Mouse (Mus musculus): ENCODE measurements around the gene Frmd4a. TPM values are rescaled to one million over a fixed set of nuclear protein-coding genes. Genes with fewer than 3 reads are reported as not detected.
"Not testable (repeated sequence)": the region's sequence is repeated elsewhere in the genome, so short reads cannot be mapped to it uniquely, and the experiment has no call there.

Frmd4a gene
- polyA plus RNA-seq, 1 experiment from 2014 or later, result 51.5 TPM

DNA sequence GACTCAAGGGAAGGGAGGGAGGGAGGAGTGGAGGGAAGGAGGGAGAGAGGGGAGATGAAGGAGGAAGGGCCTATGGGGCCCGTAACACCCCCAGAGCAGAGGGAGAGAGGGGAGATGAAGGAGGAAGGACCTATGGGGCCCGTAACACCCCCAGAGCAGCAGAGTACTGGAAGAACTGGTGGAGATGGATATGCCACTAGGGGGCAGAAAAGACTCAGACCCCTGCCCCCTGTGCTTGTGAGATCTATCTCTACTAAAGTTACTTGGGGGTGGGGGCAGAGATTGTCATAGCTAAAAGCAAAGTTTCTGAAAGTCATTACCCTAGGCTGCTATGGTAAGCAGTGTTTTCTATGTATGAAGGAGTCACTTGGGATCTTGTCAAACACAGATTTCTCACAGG, 299.1 kb downstream of the Frmd4a start:
- no peaks in the 10 kb centered on the region for H3K9me3 ChIP-seq (replicated peaks)
- H3K27ac ChIP-seq (replicated peaks), result no peak overlapping the region
- H3K9ac ChIP-seq (replicated peaks), result no peak overlapping the region
- H3K36me3 ChIP-seq, result no peaks in the 10 kb centered on the region
- no peaks in the 10 kb centered on the region; the same call in 1 of the 2 replicates for H3K4me1 ChIP-seq
- no peak overlapping the region for H3K4me2 ChIP-seq
- ATAC-seq (ENCODE audit: low FRiP score), result no peak
- H3K27me3 ChIP-seq (replicated peaks), result no peaks in the 10 kb centered on the region
- no peak overlapping the region for H3K4me3 ChIP-seq (replicated peaks)
- WGBS, result 79% methylated on average over 2 of the region's 2 CpGs

DNA sequence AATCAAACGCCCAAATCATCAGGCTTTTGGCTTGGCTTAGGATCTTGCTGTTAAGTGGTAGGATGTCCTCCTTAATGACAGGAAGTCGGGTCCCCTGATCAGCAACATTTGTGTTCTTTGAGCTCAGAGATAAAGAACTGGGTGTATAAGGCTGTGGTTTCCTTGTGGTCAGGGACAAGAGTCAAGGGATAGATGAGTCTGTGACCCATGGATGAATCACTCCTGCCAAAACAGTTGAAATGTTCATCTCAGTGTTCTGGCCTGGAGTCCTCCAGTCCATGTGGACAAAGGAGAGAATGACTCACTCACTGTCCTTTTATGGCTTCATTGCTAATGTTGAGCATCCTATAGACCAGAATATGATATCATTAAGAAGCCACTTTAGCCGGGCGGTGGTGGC, 300.6 kb downstream of the Frmd4a start:
- ATAC-seq (ENCODE audit: low FRiP score), result no peak
- no peak overlapping the region for H3K27ac ChIP-seq (replicated peaks)
- H3K4me1 ChIP-seq, result no peaks in the 10 kb centered on the region; the same call in 1 of the 2 replicates
- WGBS, result 83% methylated on average over 4 of the region's 4 CpGs
- H3K4me2 ChIP-seq, result no peak overlapping the region
- no peaks in the 10 kb centered on the region for H3K9me3 ChIP-seq (replicated peaks)
- no peaks in the 10 kb centered on the region for H3K27me3 ChIP-seq (replicated peaks)
- no peaks in the 10 kb centered on the region for H3K36me3 ChIP-seq
- no peak overlapping the region for H3K9ac ChIP-seq (replicated peaks)
- H3K4me3 ChIP-seq (replicated peaks), result no peak overlapping the region

DNA sequence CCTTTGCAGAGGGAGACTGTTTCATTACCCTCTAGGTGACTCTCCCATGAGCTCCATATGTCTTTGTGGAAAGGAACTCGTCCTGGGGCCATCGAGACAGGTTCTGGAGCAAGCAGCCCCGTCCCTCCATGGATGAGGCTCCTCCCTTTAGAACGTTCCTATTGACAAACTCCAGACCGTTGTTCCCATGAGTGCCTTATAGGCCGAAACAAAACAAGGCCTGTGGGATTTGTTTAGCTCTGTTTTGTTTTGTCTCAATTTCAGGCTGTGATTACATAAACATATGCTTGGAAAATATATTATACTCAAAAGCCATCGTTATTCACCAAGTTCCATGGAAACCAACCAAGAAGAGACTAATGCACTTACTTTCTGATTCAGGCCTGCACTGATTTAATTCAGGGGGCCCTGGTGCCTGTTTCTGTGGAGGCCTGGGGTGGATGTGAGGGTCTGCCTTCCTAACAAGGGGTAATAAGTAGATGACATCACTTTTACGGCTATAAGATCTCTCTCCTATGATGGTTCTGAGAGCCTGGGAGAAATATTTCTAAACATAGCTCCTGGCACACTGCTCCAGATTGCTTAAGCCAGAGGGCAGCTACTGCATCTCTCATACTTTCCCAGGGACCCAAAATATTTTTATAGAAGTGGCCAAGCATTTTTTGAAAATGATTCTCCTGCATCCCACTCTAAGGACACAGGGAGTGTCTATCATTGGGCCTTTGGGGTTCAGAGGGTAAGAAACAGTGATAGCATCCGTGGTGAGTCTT, 308.9 kb downstream of the Frmd4a start:
- Histone ChIP-seq H3K4me2 (no peak overlapping the region), H3K9ac (replicated peaks) (no peak overlapping the region), H3K4me3 (replicated peaks) (no peak overlapping the region), H3K4me1 (peaks cover 14% of the 10 kb centered on the region), H3K9me3 (replicated peaks) (no peaks in the 10 kb centered on the region), H3K27me3 (replicated peaks) (no peaks in the 10 kb centered on the region), H3K36me3 (no peaks in the 10 kb centered on the region), H3K27ac (replicated peaks) (0 out of 2 replicates have a peak overlapping the region, but pooled peaks have one; percentile 9)
- no peak for ATAC-seq (ENCODE audit: low FRiP score)
- 45% methylated on average over 9 of the region's 9 CpGs for WGBS

DNA sequence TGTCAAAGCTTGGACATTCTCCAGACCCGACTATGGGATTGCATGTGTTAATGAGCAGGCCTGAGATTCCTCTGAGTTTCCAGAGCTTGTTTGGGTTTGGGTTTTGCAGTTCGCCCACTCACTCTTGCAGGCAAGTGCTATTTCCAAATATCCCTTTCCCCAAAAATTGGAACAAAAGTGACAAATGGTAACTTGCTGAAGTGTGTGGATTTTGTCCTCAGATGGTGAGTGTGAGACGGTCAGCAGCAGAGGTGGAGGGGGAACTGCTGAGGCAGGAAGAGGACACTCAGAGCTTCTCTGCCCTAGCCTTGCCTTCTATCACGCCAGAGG, 309.5 kb downstream of the Frmd4a start:
- 0 out of 2 replicates have a peak overlapping the region, but pooled peaks have one; percentile 9 for H3K27ac ChIP-seq (replicated peaks)
- H3K9me3 ChIP-seq (replicated peaks), result no peaks in the 10 kb centered on the region
- H3K4me3 ChIP-seq (replicated peaks), result no peak overlapping the region
- no peaks in the 10 kb centered on the region for H3K27me3 ChIP-seq (replicated peaks)
- no peak overlapping the region for H3K4me2 ChIP-seq
- ATAC-seq (ENCODE audit: low FRiP score), result no peak
- H3K36me3 ChIP-seq, result no peaks in the 10 kb centered on the region
- 83% methylated on average over 4 of the region's 4 CpGs for WGBS
- H3K9ac ChIP-seq (replicated peaks), result no peak overlapping the region
- H3K4me1 ChIP-seq, result peaks cover 14% of the 10 kb centered on the region

DNA sequence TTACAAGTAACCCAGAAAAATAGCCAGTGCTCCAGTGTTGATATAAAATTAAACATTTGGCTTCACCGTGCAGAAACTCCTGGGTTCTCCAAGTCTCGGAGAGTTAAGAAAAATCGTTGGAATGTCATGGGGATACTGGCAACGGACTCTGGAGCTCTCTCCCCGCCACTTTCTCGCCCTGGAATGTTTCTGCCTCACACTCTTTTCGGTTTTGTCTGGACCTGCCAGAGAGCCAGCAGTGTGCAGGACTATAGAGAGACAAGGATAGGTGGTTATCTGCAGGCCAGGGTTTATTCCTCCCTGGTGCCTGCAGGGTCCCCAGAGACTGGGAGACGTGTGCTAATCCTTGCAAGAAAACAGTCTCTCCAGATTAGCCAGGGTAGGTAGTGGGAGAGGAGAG, 314.9 kb downstream of the Frmd4a start:
- Histone ChIP-seq H3K9ac (replicated peaks) (no peak overlapping the region), H3K27me3 (replicated peaks) (no peaks in the 10 kb centered on the region), H3K27ac (replicated peaks) (no peak overlapping the region), H3K4me1 (peaks cover 14% of the 10 kb centered on the region), H3K36me3 (no peaks in the 10 kb centered on the region), H3K4me3 (replicated peaks) (no peak overlapping the region), H3K4me2 (no peak overlapping the region), H3K9me3 (replicated peaks) (no peaks in the 10 kb centered on the region)
- WGBS, result 75% methylated on average over 8 of the region's 8 CpGs
- ATAC-seq (ENCODE audit: low FRiP score), result no peak

DNA sequence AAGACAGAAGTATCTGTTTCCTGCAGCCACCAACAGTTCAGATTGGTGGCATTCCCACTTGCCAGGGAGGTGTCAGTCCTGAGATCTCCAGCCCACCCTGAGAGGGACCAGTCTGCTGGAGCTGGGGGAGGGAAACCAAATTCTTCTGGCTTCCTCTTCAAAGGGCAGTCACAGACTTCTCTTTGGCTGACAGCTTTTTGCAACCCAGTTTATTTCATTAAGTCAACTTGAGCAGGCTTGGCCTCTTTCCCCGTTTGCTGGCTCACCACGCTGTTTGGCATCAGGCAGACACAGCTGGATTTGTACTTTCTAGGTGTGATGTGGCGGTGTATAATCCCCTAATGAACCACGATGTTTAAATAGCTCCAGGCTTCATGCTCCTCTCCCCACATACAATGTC, 316.7 kb downstream of the Frmd4a start:
- no peak overlapping the region for H3K4me3 ChIP-seq (replicated peaks)
- no peaks in the 10 kb centered on the region for H3K27me3 ChIP-seq (replicated peaks)
- H3K4me2 ChIP-seq, result no peak overlapping the region
- no peak overlapping the region for H3K9ac ChIP-seq (replicated peaks)
- 20% methylated on average over 4 of the region's 4 CpGs for WGBS
- H3K4me1 ChIP-seq, result peaks cover 14% of the 10 kb centered on the region
- no peaks in the 10 kb centered on the region for H3K9me3 ChIP-seq (replicated peaks)
- no peak overlapping the region for H3K27ac ChIP-seq (replicated peaks)
- no peak for ATAC-seq (ENCODE audit: low FRiP score)
- no peaks in the 10 kb centered on the region for H3K36me3 ChIP-seq

DNA sequence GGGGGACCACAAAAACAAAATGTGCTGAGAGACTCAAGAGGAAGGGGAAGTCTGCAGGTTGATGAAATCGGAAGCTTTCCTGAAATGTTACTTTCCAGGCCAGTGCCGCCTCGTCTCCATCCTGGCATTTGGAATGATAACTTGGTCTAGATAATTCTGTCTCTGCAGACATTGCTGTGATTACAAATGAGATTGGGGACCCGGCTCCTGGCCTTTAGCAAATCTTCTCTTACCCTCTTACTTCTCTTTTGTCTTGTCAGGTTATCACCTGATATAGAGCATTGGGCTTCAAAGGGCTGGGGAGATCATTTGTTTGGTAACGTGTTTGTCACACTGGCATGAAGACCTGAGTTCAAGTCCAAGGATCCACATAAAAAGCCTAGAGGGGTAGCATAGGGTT, 317.4 kb downstream of the Frmd4a start:
- WGBS, result 91% methylated on average over 5 of the region's 5 CpGs
- no peak overlapping the region for H3K4me2 ChIP-seq
- no peaks in the 10 kb centered on the region for H3K27me3 ChIP-seq (replicated peaks)

DNA sequence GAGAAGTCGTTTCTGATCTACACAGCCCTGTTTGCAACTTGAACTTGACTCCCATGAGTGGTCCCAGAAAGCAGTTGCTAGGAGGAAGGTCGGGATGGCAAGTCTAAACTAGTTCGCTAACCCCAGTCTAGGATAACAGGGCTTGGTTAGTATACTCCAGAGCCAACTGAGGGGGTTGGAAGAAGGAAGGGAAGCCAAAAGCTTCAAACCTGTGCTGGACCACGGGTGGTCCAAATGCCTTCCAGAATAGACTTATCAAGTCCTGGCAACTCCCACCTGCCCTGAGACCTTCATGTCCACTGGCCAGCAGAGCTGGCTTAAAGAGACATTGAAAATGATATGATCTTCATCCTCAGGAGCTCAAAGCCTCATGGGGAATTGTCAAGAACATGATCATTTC, 318.4 kb downstream of the Frmd4a start:
- no peaks in the 10 kb centered on the region for H3K27me3 ChIP-seq (replicated peaks)
- H3K4me1 ChIP-seq, result peaks cover 14% of the 10 kb centered on the region
- H3K4me2 ChIP-seq, result no peak overlapping the region
- WGBS, result 75% methylated on average over 4 of the region's 4 CpGs
- ATAC-seq (ENCODE audit: low FRiP score), result no peak
- no peak overlapping the region for H3K9ac ChIP-seq (replicated peaks)
- no peak overlapping the region for H3K4me3 ChIP-seq (replicated peaks)
- no peak overlapping the region for H3K27ac ChIP-seq (replicated peaks)
- H3K9me3 ChIP-seq (replicated peaks), result no peaks in the 10 kb centered on the region
- H3K36me3 ChIP-seq, result no peaks in the 10 kb centered on the region

More for the DNA sequence above, 317.4 kb downstream of the Frmd4a start:
- ATAC-seq (ENCODE audit: low FRiP score), result no peak
- Histone ChIP-seq H3K27ac (replicated peaks) (no peak overlapping the region), H3K9ac (replicated peaks) (no peak overlapping the region), H3K4me1 (peaks cover 14% of the 10 kb centered on the region), H3K4me3 (replicated peaks) (no peak overlapping the region), H3K9me3 (replicated peaks) (no peaks in the 10 kb centered on the region), H3K36me3 (no peaks in the 10 kb centered on the region)

DNA sequence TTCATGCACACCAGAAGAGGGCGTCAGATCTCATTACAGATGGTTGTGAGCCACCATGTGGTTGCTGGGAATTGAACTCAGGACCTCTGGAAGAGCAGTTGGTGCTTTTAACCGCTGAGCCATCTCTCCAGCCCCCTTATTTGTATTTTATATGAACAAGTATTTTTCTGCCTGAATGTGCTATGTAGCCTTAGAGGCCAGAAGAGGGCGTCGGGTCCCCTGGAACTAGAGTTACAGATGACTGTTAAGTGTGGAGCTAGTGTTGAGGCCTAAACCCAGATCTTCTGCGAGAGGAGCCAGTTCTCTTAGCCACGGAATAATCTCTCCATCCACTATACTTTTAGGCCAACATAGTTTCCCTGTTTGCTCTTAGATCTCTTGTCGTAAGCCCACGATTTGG, 320.8 kb downstream of the Frmd4a start:
- not testable (repeated sequence) for H3K9me3 ChIP-seq (replicated peaks); H3K4me3 ChIP-seq (replicated peaks); H3K27ac ChIP-seq (replicated peaks); H3K4me2 ChIP-seq; H3K9ac ChIP-seq (replicated peaks); H3K36me3 ChIP-seq; H3K27me3 ChIP-seq (replicated peaks); ATAC-seq (ENCODE audit: low FRiP score)
- 65% methylated on average over 8 of the region's 8 CpGs for WGBS
- H3K4me1 ChIP-seq, result peaks cover 14% of the 10 kb centered on the region

DNA sequence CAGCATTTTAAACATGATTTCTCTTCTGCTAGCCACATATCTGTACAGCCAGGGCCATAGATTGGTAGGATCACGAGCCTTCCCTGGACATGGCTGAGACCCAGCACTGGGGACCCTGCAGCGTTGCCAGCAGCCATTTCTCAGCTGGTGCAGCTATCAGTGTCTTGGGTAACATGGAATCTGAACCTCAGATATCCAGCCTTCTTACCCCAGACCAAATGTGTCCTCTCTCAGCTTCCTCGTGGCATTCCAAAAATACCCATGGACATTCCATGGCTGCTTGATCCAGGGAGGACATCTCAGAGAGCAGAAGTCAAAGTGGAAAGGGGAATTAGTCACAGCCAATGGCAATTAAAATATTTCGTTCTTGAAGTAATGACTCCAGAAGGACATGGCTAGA, 321.6 kb downstream of the Frmd4a start:
- Histone ChIP-seq H3K27ac (replicated peaks) (no peak overlapping the region), H3K4me3 (replicated peaks) (no peak overlapping the region), H3K9me3 (replicated peaks) (no peaks in the 10 kb centered on the region), H3K4me1 (peaks cover 10% of the 10 kb centered on the region), H3K27me3 (replicated peaks) (no peaks in the 10 kb centered on the region), H3K4me2 (no peak overlapping the region), H3K36me3 (no peaks in the 10 kb centered on the region), H3K9ac (replicated peaks) (no peak overlapping the region)
- 63% methylated on average over 4 of the region's 4 CpGs for WGBS
- ATAC-seq (ENCODE audit: low FRiP score), result no peak

DNA sequence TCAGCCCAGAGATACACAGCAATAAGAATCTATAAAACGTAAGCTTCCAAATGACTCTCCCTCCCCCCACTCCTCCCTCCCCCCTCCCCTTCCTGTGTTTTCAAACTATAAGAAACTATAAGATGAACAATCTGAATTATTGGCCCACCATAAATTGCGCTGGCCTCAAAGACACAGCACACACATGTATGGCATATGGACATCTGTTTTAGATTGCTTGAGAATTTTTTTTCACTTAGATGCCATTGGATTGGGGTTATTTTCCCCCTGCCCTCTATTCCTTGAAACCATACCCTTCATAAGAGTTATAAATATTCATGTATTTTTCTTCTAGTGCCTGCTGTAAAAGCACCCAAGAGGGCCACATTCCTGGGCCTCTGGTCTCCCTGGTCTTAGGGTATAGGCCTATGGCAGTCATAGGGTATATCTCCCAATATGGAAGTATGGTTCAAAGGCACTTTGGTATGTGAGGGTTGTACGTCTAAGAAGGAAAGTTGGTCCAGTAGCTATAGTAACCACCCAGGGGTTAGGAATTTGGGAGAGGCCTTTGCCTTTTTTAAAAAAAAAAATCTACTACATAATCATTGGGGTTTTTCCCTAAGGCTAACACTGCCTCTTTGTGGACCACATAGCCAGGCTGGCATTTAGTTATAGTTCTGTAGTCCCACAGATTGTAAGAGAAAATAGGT, 322.2 kb downstream of the Frmd4a start:
- 58% methylated on average over 3 of the region's 3 CpGs for WGBS
- no peak for ATAC-seq (ENCODE audit: low FRiP score)
- Histone ChIP-seq H3K27ac (replicated peaks) (no peak overlapping the region), H3K4me3 (replicated peaks) (no peak overlapping the region), H3K9me3 (replicated peaks) (no peaks in the 10 kb centered on the region), H3K4me1 (peaks cover 5% of the 10 kb centered on the region; the same call in 1 of the 2 replicates), H3K9ac (replicated peaks) (no peak overlapping the region), H3K27me3 (replicated peaks) (no peaks in the 10 kb centered on the region), H3K4me2 (no peak overlapping the region), H3K36me3 (no peaks in the 10 kb centered on the region)

DNA sequence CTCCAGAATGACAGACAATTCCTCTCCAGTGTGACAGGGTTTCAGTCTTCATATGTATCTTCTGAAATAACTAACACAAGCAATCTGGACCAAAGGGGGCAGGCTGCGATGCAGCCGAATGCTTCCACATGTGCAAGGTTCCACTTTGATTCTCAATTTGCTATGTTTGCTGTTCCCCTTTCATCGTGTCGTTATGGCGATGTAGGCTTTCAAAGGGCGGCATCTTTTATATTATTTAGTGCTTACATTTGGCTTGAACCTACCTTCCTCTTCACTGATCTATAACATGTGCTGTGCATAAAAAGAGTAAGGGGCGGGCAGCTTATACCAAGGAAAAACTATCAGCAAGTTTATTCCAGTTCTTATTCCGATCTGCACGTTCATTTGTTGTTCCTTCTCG, 322.9 kb downstream of the Frmd4a start:
- Histone ChIP-seq H3K27me3 (replicated peaks) (no peaks in the 10 kb centered on the region), H3K4me2 (no peak overlapping the region), H3K4me1 (peaks cover 5% of the 10 kb centered on the region; the same call in 1 of the 2 replicates), H3K27ac (replicated peaks) (no peak overlapping the region), H3K36me3 (no peaks in the 10 kb centered on the region), H3K9me3 (replicated peaks) (no peaks in the 10 kb centered on the region), H3K4me3 (replicated peaks) (no peak overlapping the region), H3K9ac (replicated peaks) (no peak overlapping the region)
- no peak for ATAC-seq (ENCODE audit: low FRiP score)
- WGBS, result 62% methylated on average over 10 of the region's 10 CpGs
